Mouse (Mus musculus): Measurements from ENCODE around the gene Rhog. TPM values are rescaled to one million over a fixed set of nuclear protein-coding genes. Genes with fewer than 3 reads are reported as not detected.

The Rhog gene
- total and polyA plus RNA-seq, 3 experiments = 48.0 to 69.0 (median 62.7) TPM

- peak; percentile 50 for DNase-seq
Measured at GRCm38 (mm10) chr7:102222336-102222735, 33.5 kb downstream of the Rhog start.

GRCm38 (mm10) chr7:102221899-102222298 is 34.0 kb downstream of the Rhog start:
- no peak for DNase-seq

DNA sequence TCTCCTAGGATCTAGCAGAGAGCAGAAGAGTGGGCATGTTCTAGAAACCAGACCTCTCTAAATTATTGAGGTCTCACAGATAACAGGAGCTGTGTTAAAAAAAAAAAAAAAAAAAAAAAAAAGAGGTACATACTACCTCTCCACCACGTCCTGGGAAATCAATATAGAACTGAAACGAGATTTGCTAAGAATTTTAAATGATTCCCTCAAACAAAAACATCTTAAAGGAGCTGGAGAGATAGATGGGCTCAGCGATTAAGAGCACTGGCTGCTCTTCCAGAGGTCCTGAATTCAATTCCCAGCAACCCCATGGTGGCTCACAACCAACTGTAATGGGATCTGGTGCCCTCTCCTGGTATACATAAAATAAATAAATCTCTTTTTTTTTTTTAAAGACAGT is 44.8 kb downstream of the Rhog start:
- no peak for DNase-seq

DNA sequence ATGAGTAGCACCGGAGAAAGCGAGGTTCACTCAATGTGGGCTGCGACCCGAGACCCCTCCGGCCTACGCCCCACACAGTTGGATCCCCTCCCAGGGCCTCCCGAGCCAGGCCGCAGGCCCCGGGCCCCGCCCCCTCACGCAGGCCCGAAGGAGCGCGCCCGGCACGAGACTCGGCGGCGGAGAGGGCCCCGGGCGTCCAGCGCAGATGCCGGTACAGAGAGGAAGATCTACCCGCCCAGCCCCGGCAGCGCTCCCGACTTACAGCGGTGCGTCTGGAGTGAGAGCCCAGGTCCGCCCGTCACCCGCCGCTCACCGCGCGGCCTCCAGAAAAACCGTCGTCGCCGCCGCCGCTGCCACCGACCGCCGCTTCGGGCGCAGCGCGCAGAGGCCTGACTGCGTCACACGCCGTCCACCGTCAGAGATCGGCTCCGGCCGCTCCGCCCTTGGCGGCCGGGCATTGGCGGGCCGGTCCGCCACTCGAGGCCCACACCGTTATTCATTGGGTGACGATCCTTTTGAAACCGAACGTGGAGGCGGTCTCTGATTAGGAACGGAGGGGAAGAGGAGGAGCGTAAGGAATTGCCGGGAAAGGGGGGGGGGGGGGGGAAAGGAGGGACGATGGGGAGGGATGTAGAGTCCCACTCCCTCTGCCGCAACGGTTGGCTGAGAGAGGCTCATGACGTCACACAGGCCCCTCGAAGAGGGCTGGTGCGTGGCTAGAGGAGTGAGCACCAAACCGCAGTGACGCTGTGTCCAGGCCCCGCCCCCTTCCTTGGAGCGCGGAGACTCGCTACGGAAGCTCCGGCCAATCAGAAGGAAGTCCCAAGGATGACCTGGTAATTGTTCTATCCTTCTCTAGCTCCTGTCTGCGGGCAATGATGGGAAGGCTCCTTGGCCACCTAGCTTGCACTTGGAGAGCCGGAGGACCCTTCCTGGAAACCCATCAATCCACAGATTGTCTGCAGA is 45.8 kb downstream of the Rhog start, which contains the start of the genes Nup98 and Pgap2:
Gene Nup98, minus strand, starts transcription at position 421 of the 966 bp plus-strand sequence.
Gene Pgap2, plus strand, starts transcription at position 453 of the 966 bp plus-strand sequence.
- peak; percentile 99 for DNase-seq

DNA sequence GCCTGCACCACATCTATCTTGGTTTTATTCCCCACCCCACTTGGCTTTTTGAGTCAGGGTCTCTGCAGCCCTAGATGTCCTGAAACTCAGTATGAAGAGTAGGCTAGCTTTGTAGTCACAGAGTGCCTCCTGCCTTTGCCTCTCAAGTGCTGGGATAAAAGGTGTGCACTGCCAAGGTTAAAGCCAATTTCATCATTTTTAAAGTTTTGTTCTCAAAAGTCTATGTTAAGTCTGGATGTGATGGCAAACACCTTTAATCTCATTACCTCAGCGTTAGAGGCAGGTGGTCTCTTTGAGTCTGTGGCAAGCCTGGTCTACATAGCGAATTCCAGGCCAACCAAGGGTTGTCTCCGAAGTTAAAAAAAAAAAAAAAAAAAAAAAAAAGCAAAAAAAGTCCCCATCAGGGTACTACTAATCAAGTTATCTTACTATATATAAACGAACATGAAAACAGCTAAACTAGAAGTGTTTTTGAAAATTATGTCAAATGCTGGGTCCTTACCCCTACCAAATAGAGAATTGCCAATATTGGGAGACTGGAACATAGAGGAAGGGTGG is 47.0 kb downstream of the Rhog start:
- no peak for DNase-seq

DNA sequence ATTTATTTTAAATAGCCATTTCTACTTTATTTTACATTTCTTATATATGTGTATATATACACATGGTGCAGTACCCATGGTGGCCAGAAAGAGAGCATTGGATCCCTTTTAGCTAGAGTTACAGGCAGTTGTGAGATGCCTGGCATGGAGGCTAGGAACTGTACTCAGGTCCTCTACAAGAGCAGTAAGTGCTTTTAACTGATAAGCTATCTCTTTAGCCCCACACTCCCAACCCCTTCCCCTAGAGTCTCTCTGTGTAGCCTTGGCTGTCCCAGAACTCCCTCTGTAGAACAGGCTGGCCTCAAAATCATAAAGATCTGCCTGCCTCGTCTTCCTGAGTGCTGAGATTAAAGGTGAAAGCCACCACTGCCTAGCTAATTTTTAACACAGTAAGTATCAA is 50.2 kb downstream of the Rhog start:
- DNase-seq = no peak

- no peak for DNase-seq
Measured at GRCm38 (mm10) chr7:102204296-102204857, 51.5 kb downstream of the Rhog start.

DNA sequence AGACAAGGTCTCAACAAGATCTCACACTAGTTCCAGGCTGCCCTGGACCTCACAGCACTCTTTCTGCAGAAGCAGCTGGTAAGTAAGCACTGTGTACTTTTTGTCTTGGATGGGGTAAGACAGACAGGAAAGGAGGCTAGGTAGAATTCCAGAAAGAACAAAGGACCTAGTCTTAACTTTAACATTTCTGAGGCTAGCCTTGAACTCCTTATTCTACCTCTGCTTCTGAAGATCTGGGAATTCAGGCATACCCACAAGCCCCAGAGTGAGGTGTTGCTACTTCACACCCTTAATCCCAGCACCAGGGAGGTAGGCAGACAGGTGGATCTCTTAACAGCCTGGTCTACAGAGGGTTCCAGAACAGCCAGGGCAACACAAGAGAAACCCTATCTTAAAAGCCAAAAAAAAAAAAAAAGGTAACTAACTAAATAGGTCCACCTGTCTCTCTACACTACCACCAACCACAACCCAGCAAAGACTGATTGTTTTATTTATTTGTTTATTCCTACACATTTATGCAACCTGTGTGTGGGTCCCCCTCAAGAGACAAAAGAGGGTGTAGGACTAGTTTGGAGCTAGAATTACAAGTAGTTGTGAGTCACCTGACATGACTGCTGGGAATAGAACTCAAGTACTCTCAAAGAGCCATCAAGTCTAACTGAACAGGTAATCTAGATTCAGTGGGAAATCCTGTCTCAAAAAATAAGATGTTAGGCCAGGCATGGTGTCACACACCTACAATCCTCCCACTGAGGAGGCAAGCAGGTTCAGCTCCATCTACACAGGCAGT is 54.7 kb downstream of the Rhog start:
- DNase-seq = no peak

DNA sequence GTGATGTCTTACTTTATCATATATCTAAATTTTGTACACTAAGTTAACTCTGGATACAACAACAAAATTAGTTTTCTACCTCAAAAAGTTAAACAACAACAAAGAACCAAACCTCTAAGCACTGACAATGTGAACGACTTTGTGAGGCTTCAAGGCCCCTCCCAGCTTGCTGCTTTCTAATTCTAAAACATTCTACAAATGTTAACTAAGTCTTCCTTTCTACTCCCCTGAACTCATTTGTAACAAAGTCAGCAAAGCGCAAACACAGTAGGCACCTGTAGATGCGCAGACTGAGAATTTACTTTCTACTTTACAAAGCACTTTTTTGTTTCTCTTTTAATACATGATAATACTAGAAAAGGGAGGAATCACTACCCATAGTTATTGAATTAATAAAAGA is 55.3 kb downstream of the Rhog start:
- DNase-seq = no peak

DNA sequence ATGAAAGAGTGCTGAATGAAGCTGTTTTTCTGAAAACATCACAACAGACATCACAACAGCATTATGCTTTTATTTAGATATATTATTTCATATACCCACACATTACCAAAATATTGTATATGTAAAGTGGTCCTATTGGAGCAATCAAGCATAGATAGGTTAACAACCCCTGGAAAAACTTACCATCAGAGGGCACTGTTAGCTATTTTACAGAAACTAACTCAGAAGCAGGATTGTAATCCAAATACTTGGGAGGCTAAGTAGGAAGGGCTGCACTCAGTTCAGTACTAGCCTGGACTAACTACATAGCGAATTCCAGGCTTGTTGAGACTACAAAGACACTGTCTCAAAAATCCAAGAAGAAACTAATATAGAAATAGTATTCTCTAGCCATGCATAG is 63.5 kb downstream of the Rhog start:
- DNase-seq = no peak

Other genes starting within 250 kb of the Rhog start
- gene Il18bp, start 237.4 kb downstream of the Rhog start, total RNA-seq (2021) = 10 to 100 TPM in 1 of 2 experiments, 1 to 10 TPM in 1; 6.1 to 22.2 TPM
- gene Il18bp, start 237.4 kb downstream of the Rhog start, polyA plus RNA-seq (2012; rRNA removed) = 15.5 and 18.2 TPM in 2 replicates
- 10 to 100 TPM; 28.5 to 36.9 TPM for gene Rnf121, start 190.6 kb downstream of the Rhog start, total RNA-seq (2021)
- gene Rnf121, start 190.6 kb downstream of the Rhog start, polyA plus RNA-seq (2012; rRNA removed) = 12.3 and 12.8 TPM in 2 replicates
- gene Xndc1, start 190.5 kb downstream of the Rhog start, total RNA-seq (2021) = 10 to 100 TPM; 11.8 to 12.0 TPM
- gene Xndc1, start 190.5 kb downstream of the Rhog start, polyA plus RNA-seq (2012; rRNA removed) = 22.3 and 29.9 TPM in 2 replicates
- gene Xntrpc, start 190.3 kb downstream of the Rhog start, total RNA-seq (2021) = under 1 TPM; 0.63 to 0.79 TPM
- gene Xntrpc, start 190.3 kb downstream of the Rhog start, polyA plus RNA-seq (2012; rRNA removed) = 2.4 and 2.5 TPM in 2 replicates
- under 1 TPM in 1 of 2 experiments, not detected in 1; 0.35 TPM for gene Trpc2, start 172.9 kb downstream of the Rhog start, total RNA-seq (2021)
- gene Trpc2, start 172.9 kb downstream of the Rhog start, polyA plus RNA-seq (2012; rRNA removed) = not detected in 2 replicates
- gene Art1, start 154.3 kb downstream of the Rhog start, total RNA-seq (2021) = not detected
- 0.28 TPM in 1 of 2 replicates, not detected in the other for gene Art1, start 154.3 kb downstream of the Rhog start, polyA plus RNA-seq (2012; rRNA removed)
- not detected for gene Art5, start 146.6 kb downstream of the Rhog start, total RNA-seq (2021)
- gene Art5, start 146.6 kb downstream of the Rhog start, polyA plus RNA-seq (2012; rRNA removed) = 0.09 and 0.35 TPM in 2 replicates
- gene Chrna10, start 139.2 kb downstream of the Rhog start, total RNA-seq (2021) = not detected
- gene Chrna10, start 139.2 kb downstream of the Rhog start, polyA plus RNA-seq (2012; rRNA removed) = 0.22 and 0.38 TPM in 2 replicates
- gene Nup98, start 45.9 kb downstream of the Rhog start, total RNA-seq (2021) = 10 to 100 TPM; 47.8 to 84.4 TPM
- gene Nup98, start 45.9 kb downstream of the Rhog start, polyA plus RNA-seq (2012; rRNA removed) = 10.1 and 13.5 TPM in 2 replicates
- gene Pgap2, start 45.8 kb downstream of the Rhog start, total RNA-seq (2021) = 10 to 100 TPM; 62.6 to 96.0 TPM
- 320 and 360 TPM in 2 replicates for gene Pgap2, start 45.8 kb downstream of the Rhog start, polyA plus RNA-seq (2012; rRNA removed)
- 10 to 100 TPM; 68.2 to 74.8 TPM for gene Stim1, start 11.8 kb upstream of the Rhog start, total RNA-seq (2021)
- 68.4 and 77.7 TPM in 2 replicates for gene Stim1, start 11.8 kb upstream of the Rhog start, polyA plus RNA-seq (2012; rRNA removed)
- 10 to 100 TPM; 16.8 to 20.1 TPM for gene Rrm1, start 185.6 kb upstream of the Rhog start, total RNA-seq (2021)
- 3.2 and 4.1 TPM in 2 replicates for gene Rrm1, start 185.6 kb upstream of the Rhog start, polyA plus RNA-seq (2012; rRNA removed)
- not detected for gene Olfr543, start 225.6 kb upstream of the Rhog start, total RNA-seq (2021)
- gene Olfr543, start 225.6 kb upstream of the Rhog start, polyA plus RNA-seq (2012; rRNA removed) = not detected in 2 replicates
- gene Olfr544, start 232.3 kb upstream of the Rhog start, total RNA-seq (2021) = not detected
- not detected in 2 replicates for gene Olfr544, start 232.3 kb upstream of the Rhog start, polyA plus RNA-seq (2012; rRNA removed)
- gene Olfr545, start 243.5 kb upstream of the Rhog start, total RNA-seq (2021) = not detected
- not detected in 2 replicates for gene Olfr545, start 243.5 kb upstream of the Rhog start, polyA plus RNA-seq (2012; rRNA removed)

All from adrenal gland, adult 2 months (tissue).